Mouse (Mus musculus): ENCODE data around the gene Pdlim4.
A peak's percentile ranks its signal among the peaks of the same experiment; 100 is the strongest.

Pdlim4 gene

DNA sequence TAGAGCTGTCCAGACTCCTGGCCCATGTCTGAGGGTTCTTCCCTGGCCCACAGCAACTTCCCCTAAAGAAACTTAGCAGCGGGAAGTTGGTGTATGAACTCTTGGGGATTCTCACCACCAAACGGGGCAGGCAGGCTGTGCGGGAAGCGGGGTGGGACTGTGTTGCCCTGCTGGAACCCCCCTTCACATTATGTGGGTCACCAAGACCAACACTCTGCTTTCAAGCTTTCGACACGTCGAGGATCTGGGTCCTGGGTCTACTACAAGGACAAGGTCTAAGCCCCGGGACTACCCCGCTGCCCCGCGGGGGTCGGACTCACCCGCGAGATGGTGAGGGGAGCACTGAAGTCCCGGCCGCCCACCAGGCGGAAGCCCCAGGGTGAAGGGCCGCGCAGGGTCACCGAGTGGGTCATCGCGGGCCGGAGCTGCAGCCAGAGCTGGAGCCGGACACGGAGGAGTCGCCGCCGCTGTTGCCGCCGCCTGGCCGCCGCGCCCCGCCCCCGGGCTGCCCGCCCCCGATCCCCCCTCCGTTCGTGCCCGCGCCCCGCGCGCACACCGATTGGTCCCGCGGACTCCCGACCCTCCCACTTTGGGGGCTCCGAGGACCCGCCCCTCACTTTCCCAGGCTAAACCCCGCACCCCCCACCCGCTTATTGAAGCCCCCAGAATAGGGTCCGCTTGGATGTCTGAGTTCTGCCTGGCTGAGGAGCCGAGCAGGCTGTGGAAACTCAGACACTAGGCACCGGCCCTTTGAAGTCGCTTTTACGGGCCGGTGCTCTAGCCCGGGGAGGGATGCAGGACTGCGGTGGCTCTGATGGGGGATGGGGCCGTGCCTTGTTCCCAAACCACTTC is at the start of gene Pdlim4:
Gene Pdlim4 (minus strand): TSS at position 495 of the 852 bp plus-strand sequence.
- peak; percentile 82 for DNase-seq (ENCODE audit: low read depth, low spot score)

GRCm38 (mm10) chr11:54117096-54117495 is 48.3 kb upstream of the Pdlim4 start:
- no peak for DNase-seq (ENCODE audit: low read depth, low spot score)

- DNase-seq (ENCODE audit: low read depth, low spot score) = no peak
Measured at GRCm38 (mm10) chr11:54116406-54116805, 47.6 kb upstream of the Pdlim4 start.

GRCm38 (mm10) chr11:54115911-54116310 is 47.1 kb upstream of the Pdlim4 start:
- DNase-seq (ENCODE audit: low read depth, low spot score) = peak; percentile 49

DNA sequence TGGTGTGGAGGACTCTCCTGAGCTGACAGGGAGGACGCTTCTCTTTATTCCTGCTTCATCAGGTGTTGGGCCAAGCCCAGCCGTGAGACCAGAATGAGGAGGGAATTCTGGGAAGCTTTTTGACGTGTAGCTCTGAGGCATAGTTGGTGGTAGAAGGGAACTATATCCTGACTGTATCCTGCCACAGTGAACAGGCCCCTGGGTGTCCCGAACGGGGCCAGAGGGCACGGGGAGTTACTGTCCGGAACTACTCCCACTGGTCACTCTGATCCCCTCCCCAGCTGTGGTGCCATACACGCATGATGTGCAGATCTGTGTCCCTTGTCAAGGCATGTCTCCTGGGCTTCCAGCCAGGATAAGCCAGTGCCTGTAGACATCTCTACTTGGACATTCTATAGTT is 46.5 kb upstream of the Pdlim4 start:
- DNase-seq (ENCODE audit: low read depth, low spot score) = no peak

DNA sequence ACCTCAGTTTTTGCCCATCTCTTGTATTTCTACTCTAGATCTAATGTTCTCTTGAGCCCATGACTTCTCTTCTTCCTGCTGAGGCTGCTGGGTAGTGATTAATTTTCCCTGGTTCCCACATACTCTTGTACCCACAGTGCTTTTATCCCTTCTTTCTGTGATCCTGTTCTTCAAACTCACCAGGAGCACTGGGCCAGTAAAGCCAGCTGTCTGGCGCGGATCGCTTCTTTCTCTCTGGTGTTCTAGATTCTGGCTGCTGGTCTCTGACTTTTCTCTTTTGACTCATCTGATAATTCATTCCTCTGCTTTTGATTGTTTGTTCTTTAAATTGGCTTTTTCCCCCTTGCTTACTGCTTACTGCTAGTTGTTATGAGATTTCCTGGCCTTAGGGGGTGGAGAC is 45.9 kb upstream of the Pdlim4 start:
- no peak for DNase-seq (ENCODE audit: low read depth, low spot score)

DNA sequence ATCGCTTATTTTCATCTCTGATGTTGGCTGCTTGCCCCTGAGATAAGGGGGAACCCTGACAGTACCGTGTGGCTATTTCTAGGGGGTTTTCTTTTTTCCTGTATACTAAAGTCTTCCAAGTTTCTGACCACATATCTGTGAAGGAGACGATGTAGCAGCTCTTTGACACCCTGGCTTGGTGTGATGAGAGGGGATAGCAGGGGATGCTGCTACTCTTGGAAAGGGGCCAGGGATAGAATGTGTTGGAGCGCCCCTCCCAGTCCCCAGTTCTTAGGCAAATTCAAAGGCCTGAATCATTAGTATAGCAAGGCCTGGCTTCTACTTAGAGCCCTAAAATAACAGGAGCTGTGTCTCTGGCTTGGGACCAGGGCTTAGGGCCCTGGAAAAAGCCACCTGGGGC is 44.5 kb upstream of the Pdlim4 start:
- no peak for DNase-seq (ENCODE audit: low read depth, low spot score)

- DNase-seq (ENCODE audit: low read depth, low spot score) = peak; percentile 93
Measured at GRCm38 (mm10) chr11:54112920-54113319, 44.1 kb upstream of the Pdlim4 start.

GRCm38 (mm10) chr11:54111976-54112741 is 43.3 kb upstream of the Pdlim4 start:
- no peak for DNase-seq (ENCODE audit: low read depth, low spot score)

DNA sequence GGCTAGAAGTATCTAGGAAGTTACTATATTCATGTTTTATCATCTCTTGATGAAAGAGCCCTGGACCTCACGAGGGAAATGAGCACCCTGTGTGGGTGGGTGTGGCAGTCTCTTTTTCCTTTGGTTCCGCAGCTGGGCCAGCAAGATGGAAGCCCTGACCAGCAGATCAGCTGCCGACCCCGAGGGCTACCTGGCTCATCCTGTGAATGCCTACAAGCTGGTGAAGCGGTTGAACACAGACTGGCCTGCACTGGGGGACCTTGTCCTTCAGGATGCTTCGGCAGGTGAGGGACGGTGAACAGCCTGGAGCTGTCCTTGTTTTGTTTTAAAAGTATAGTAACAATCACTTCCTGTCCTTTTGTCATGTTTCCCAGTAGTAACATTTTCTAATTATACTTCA is 42.5 kb upstream of the Pdlim4 start:
- DNase-seq (ENCODE audit: low read depth, low spot score) = no peak

- no peak for DNase-seq (ENCODE audit: low read depth, low spot score)
Measured at GRCm38 (mm10) chr11:54108894-54109293, 40.1 kb upstream of the Pdlim4 start.

DNA sequence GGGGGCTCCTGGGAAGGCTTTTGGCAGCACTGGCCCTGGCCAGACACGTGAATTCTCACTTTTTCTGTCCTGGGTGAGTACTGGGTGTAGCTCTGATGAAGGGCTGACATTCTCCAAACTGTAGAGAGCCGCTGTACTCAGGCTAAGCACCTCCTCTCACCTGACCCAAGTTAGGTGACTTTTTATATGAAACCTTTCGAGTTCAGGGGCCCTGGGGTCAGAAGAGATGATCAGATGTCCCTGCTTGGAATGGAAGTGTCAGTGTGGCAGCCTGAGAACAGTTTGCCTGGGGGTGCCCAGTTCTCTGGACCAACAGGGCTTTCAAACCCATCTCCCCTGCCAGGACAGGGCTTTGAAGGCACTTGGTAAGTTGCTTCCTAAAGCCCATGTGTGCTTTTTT is 39.3 kb upstream of the Pdlim4 start:
- no peak for DNase-seq (ENCODE audit: low read depth, low spot score)

DNA sequence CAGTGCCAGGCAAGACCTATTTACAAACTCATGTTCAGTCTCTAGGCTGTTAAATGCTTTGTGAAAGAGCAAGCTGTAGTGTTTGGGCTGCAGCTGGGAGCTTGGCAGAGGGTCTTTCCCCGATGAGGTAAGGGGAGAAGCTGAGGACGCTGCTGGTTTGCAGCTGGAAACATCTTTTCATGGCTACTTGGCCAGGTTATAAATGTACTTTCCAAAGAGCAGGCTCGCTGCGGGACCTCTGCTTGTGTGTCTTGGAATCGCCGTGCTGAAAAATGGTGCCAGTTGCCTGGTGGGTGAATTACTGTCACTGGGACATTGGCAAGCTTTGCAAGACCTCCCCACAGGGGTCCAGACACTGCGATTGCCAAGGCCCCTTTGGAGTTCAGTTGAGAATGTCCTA is 38.4 kb upstream of the Pdlim4 start:
- no peak for DNase-seq (ENCODE audit: low read depth, low spot score)

- no peak for DNase-seq (ENCODE audit: low read depth, low spot score)
Measured at GRCm38 (mm10) chr11:54106676-54107075, 37.9 kb upstream of the Pdlim4 start.

GRCm38 (mm10) chr11:54105011-54105410 is 36.2 kb upstream of the Pdlim4 start:
- DNase-seq (ENCODE audit: low read depth, low spot score) = no peak

- DNase-seq (ENCODE audit: low read depth, low spot score) = no peak
Measured at GRCm38 (mm10) chr11:54102706-54103449, 34.1 kb upstream of the Pdlim4 start.

- no peak for DNase-seq (ENCODE audit: low read depth, low spot score)
Measured at GRCm38 (mm10) chr11:54101701-54102100, 32.9 kb upstream of the Pdlim4 start.

GRCm38 (mm10) chr11:54100692-54101591 is 32.1 kb upstream of the Pdlim4 start:
- peak; percentile 77 for DNase-seq (ENCODE audit: low read depth, low spot score)

GRCm38 (mm10) chr11:54100045-54100691 is 31.4 kb upstream of the Pdlim4 start, which contains the start of gene P4ha2:
Gene P4ha2 (plus strand): TSS chr11:54100095.
- no peak for DNase-seq (ENCODE audit: low read depth, low spot score)

GRCm38 (mm10) chr11:54093000-54093399 is 24.2 kb upstream of the Pdlim4 start:
- peak; percentile 56 for DNase-seq (ENCODE audit: low read depth, low spot score)

Measured in mesoderm, embryonic 11.5 days (tissue).